Mouse (Mus musculus): ENCODE measurements around the gene Crct1.

Gene Crct1

DNA sequence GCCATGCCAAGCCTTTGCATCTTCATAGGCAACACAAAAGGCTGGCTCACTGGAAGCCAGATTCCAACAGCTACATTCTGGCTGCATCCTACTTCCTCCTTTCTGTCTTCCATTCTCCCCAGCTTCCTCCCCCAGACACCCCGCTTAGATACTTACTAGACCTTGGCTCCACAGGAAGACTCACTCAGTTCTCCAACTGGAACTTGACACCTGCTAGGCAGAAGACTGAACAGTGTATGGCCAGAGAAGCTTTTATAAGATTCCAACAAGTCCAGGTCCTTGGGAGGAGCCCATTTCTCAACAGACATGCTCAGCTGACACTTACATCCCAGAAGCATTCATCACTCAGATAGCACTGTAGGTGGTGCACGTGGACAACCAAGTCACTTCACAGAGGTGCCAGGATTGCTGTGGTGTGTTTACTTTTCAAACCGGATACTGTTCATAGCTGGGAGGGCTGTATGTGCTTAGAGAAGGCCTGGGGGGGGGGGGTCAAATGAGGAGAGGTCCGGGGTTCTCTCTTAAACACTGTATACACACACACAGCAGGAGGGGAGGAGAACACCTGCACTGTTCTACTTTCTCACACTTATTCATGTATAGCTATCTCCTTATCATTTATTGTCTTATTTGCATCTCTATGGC lies at the start of gene Crct1:
TSS of gene Crct1 (minus strand) at position 228 of the 645 bp plus-strand sequence.
- no peak for DNase-seq

DNA sequence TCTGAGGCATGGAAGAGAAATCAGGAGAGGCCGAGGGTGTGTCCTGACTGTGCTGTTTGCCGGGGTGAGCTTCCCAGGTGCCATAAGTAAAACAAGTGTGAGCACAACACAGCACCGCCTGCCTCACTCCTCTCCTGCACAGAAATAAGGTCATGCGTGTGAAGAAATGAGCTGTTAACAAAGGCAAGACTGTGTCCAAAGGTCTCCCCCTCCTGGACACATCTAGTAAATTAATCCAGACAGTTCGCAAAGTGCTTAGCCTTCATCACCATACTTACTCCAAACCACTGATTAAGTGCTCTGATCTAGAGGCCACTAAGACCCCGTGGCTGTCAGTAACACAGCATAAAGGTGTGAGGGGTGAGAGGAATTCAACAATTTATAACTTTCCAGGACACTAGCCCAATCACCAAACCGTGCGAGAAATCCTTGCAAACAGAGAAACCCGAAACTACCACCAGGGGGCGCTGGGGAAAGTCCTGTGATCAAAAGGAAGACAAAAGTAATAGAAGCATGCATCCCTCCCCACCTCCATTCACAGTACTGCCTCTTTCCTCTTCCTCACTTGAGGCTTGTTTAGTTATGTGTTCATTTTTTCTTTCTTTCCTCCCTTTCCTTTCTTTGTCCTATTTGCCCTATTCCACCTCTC lies 37.5 kb upstream of the Crct1 start:
- DNase-seq = peak in 1 of 2 experiments; percentile 1

DNA sequence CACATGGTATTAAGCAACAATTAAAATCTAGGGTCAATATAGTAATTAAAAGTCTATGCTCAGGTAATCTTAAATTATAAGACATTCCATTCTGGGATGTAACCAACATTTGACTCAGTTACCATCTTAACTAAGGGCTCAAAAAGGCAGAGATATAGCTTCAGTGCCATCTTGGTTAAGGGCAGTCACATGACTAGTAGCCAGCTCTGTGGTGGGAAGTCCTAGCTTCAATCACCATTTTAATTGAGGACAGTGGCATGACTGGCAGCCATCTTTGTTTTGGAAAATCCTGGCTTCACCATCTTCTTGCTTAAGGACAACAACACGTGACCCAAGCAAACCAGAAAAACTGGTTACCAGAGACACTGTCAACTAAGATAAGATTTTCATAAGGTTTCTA lies 34.7 kb upstream of the Crct1 start:
- no peak for DNase-seq

DNA sequence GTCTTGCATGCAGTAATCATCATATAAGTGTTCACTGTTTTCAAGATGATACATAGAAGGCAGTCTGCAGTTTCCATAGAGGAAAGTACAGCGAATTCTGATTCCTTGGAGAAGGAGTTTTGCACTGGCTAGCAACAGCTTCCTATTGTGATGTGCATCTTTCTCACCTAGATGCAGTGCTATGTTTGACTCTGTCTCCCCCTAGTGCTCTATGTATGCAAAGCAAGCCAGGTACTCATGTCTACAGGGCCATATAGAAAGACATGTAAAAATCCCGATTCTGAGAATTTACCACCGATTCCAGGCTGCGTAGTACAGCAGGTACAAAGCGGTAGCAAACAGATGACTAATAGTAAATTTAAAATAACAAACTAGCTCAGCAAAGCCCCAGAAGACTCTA lies 16.0 kb upstream of the Crct1 start:
- DNase-seq = peak in 1 of 2 experiments; percentile 4

DNA sequence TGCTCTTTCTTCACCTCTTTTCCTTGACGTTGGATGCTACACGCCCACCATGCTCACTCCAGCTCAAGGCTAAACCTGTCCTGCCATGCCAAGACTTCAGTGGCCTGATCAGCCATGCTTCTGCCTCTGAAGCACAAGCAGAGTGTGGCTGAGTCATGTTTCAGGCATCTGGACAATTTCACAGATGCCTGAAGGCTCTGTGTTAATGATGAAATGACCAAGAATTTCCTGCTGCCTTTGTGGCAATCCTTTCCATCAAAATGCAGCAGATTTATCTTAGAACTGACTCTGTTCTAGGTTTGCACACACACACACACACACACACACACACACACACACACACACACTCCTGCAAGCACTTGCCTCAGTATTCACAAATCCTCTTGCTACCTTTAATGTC lies 10.0 kb upstream of the Crct1 start:
- DNase-seq = no peak

DNA sequence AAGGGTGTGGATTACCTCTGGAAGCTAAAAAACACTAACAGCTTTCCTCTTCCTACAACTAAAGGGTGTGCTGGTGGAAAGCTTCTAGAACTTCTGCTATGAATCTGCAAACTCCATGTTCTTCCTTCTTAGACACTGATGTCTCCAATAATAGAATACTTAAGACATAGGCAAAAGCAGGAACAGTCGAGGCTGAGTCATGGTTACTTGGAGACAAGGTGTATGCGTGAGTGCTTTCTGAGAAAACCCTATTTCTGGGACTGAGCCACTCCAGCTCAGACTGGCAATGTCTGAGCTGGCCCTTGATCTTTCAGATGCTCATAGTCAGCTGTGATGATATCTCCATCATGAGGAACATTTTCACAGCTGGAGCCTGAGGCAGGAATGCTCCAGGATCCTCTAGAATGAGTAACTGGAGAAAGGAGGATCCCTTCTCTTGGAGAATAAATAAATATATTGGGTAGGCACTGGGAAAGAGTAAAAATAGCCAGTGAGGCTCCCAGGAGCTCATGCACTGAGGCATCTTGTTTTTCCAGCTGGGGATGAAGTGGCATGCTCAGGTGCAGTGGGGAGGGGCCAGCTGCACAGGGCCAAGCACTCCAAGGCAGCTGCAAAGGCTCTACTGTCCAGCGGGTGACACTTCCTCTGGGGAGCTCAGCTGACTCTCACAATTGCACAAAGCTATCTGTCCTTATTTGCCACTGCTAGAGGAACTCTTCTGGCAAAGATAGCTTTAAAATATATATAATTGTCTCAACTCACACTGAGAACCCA lies 8.1 kb upstream of the Crct1 start:
- DNase-seq = no peak

DNA sequence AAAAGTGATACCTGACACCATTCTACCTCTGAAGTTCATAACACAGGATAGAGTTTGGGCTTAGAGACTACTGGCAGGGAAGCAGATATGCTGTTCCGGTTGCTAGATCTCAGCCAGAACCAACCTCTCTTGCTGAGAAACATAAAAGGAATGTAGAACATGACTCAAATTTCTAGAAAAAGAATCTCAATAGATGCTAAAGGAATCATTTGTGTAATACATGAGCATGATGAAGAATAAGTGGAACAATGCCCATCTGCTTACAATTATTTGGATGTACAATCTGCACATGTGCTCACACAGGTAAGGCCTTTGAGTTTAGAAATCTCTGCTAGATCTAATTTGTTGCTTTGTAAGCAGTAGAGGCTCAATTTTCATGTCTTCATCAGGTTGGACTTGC lies 5.7 kb upstream of the Crct1 start:
- DNase-seq = no peak

DNA sequence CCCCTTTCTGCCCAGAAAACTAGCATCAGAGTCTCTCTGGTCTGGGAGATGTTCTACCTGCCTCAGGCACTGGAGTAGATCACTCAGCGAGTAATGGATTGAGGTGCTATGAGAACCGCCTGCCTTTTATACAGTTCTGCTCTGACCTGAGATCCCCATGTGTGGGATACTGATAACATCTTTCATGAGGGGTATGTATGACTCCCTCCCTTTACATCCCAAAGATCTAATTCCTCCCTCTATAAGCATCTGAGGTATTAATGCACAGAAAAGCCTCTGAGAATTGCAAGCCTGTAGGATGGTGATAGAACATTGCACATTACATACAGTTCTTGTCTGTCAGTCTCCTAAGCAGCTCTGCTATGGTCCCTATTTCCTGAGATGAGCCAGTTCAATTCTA lies 3.5 kb upstream of the Crct1 start, which contains the start of gene Lce1m:
TSS of gene Lce1m (minus strand) at position 101 of the 400 bp plus-strand sequence.
- no peak for DNase-seq

DNA sequence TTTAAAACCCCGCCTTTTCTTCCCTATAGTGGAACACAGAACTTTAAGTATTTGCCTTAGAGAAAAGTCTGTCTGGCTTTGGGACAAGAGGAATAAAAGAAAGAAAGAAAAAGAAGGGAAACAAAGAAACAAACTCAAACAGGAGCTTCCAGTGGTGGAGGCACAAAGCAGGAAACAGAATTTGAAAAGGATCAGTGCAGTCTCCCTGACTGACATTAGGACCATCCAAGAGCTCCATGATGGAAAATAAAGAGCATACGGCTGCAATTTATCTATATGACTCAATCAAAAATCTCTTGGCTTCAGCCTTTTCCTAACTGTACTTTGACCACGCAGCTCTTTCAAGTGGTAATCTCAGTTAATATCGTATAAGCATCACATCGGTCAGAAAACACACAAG lies 616 bp downstream of the Crct1 start:
- no peak for DNase-seq

DNA sequence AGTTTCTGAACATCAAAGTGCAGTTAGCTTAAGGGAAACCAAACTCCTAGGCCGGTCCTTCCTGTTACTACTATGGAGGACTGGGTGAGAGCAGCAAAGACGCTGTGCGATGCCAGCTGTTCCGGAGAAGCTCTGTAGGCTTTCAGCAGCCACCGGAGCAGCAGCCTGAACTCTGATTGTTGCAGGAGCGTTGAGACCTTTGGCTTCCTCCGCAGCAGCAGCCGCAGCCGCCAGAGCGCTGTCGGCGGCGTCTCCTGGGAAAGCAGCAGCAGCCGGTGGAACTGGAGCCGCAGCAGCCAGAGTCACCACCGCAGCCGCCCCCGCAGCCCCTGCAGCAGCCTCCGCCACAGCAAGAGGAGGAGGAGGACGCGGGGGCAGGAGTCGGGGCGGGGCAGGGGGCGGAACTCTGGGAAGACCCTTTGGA lies 1.1 kb downstream of the Crct1 start:
- no peak for DNase-seq

DNA sequence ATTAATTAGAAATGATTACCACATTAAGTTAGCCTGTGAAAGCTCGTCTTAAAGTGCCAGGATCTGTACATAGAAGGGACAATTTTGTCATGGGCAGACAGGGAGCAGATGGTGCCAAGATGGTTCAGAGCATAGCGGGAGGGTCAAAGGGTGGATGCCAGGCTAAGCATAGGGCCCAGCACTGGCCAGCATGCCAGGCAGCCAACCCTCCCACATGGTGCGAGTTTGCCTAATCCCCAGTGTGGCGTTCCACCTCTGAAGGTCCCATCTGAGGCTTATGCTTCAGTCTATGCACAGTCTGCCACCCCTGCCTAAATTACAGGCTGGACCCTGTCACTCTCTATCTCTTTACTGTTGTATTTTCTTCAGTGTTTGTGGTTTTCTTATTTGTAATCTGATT lies 12.6 kb downstream of the Crct1 start:
- DNase-seq = no peak

DNA sequence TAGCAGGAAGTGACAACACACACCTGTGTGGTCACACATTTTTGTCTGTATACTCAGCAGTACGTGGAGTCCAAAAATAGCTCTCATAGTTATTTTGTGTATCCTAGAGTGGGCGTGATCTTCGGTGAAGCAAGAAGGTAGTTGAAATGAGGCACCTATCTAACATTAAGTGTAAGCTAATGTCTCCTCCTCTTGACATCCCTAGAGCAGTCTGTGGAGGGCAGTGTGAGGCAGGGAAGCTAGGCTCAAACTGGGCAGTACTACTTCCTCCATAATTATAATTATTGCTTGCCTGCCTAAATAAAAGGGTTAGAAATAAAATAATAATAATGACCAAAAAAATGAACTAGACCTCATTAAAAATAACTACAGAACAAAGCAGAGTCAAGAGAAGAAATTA lies 14.9 kb downstream of the Crct1 start:
- no peak for DNase-seq

DNA sequence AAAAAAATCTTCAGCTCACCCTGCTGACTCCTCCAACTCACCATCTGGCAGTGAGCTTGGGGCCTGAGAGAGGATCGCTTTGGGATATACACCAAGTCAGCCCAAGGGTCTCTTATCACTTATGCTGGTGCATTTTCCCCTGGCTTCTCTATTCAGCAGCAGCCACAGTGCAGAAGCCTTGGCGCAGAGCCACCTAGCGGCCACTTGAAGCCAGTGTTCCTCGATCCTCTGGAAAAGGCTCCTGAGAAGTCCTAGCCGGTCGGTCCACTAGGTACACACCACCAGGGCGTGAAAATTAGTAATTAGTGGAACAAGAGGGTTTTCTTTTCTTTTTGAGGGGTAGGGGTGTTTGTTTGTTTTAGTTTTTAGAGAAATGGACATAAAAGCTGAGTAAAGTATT lies 16.8 kb downstream of the Crct1 start:
- DNase-seq = peak; percentile 39 to 53

DNA sequence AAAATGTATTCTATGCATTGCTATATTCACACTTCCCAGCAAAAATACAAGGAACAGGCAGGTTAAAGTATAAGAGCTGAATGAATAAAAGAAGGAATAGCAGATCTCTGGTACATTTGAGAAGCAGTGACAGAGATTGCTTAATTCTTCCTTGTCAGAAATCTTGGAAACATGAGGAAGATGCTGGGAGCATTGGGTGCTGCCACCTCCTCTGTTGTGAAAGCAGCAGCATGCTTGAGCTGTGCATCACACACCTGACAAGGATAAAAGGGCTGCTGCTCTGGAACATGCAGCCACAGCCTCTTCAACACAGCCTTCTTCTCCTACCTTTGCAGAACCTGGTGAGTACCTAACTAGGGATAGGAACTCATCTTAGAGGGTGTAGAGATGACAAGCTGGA lies 23.6 kb downstream of the Crct1 start, which contains the start of gene Lce3f:
TSS of gene Lce3f (plus strand) at position 301 of the 400 bp plus-strand sequence.
- no peak for DNase-seq

DNA sequence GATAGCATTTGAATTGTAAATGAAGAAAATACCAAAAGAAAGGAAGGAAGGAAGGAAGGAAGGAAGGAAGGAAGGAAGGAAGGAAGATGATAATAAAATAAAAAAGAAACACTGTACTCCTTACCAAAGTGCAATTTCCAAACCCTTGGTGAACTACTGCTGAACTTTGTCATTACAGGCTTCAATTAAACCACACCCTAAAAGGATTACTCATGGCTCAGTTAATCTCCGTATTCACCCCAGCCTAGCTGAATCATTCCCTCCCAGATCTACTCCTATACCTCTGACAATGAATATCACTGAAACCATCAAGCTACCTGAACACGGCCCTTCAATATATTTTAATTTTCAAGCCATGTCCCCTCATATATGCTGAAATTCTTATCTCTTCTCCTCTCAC lies 37.0 kb downstream of the Crct1 start:
- DNase-seq = no peak

DNA sequence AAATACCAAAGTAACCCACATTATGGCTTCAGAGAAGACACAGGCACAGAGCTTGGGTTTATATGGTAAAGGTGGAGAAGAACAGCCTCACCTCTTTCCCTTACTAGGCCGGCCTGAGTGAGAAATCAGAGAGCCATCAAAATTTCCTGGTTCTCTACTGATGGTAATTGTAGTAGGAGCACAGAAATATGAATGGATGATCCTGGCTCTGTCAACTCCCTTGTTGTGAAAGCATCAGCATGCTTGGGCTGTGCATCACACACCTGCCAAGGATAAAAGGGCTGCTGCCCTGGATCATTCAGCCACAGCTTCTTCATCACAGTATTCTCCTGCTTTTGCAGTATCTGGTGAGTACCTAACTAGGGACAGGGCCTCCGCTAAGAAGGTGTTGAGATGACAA lies 48.7 kb downstream of the Crct1 start, which contains the start of gene Lce3e:
TSS of gene Lce3e (plus strand) at position 301 of the 400 bp plus-strand sequence.
- DNase-seq = no peak
